Mouse (Mus musculus) adrenal gland, adult 2 months (tissue): Measurements from ENCODE around the gene Rapgef4. TPM values are rescaled to one million over a fixed set of nuclear protein-coding genes. Genes with fewer than 3 reads are reported as not detected.

Source experiments
- DNase-seq: peaks from one replicate; pipeline ENCODE4 v3.0.0; 2021
- polyA plus RNA-seq: library from polyadenylated mRNA; depleted of rRNA; stranded (reverse); fragments of >200 nt; gene quantifications from 2 replicates; pipeline ENCODE4 v1.2.3, GENCODE M21; 2012
- total RNA-seq, 2 experiments: library from RNA; stranded (reverse); gene quantifications; 2 replicates each; pipeline ENCODE4 v1.2.3; 2021

Rapgef4 gene
- total and polyA plus RNA-seq, 3 experiments: 109 to 271 (median 137) TPM

DNA sequence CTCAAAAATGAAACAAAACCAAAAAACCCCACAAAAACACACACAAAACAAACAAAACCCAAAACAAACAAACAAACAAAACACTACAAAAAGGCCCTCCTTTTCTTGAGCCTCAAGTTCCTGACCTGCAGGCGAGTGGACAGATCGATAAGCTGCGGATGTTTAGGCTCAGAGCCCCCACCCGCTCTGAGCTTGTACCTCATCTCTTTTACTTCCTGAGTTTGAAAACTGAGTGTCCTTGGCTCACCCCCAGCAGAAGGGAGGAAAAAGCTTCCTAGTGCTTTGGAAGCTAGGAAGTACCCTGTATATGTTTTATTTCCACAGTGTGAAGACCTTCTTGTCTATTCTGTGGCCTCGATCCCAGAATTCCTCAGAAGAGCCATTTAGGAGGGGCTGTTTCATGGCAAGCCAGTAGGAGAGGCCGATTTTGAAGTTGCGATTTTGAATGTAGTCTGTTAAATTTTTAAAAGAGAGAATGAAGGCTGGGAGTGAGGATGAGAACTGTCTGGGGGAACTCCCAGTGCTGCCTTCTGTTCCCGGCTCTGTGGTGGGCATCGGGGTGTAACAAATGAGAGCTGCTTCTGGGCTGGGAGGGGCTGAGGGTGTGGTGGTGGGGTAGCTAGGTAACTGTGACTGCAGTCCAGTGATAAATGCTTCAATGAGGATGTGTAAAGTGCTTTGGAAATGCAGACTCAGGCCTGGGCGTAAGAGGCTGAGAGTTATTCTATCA lies 2.0 kb downstream of the Rapgef4 start:
- DNase-seq: no peak

GRCm38 (mm10) chr2:71985730-71986129 lies 4.7 kb downstream of the Rapgef4 start:
- DNase-seq: no peak

DNA sequence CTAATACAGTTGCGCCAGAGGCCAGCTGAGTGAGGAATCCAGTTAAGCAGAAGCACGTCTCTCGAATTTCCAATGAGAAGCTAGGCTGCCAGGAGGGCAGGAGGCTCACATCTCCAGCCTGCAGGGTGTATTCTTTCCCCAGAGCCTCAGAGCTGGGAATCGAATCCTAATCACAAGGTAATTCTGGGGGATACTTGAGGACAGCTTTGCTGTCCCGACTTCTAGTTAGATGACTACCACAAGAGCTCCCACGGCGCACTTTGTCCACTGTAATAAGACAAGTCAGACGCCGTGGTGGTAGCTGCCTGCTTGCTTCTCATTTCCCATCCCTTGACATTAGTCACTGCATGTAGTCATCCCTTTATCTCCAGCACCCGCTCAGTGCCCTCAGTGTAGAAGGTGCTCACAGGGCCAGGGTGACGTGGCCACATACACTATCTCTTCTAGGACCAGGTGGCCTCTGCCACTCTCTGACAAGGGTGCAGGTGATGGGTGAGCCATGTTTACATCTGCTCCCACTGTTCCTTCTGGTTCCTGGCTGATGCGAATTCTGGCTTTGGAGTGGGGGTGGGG lies 5.3 kb downstream of the Rapgef4 start:
- DNase-seq: peak; percentile 42

- DNase-seq: no peak
Observed at GRCm38 (mm10) chr2:71988572-71988971, 7.5 kb downstream of the Rapgef4 start.

DNA sequence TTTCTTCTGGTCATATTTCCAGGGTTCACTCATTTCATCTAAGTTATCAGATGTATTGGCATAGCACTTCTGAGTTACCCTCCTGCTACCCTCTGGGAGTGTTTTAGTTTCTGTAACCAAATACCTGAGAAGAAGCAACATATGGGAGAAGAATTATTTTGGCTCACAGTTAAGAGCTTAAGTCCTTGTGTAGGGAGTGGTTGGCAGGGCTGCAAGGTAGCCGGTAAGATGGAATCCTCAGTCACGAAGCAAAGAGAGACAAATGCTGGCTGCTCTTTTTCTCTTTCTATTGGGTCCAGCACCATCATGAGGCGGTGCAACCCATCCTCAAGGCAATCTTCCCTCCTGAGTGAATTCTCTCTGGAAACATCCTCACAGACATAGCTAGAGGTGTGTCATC lies 11.1 kb downstream of the Rapgef4 start:
- DNase-seq: no peak

DNA sequence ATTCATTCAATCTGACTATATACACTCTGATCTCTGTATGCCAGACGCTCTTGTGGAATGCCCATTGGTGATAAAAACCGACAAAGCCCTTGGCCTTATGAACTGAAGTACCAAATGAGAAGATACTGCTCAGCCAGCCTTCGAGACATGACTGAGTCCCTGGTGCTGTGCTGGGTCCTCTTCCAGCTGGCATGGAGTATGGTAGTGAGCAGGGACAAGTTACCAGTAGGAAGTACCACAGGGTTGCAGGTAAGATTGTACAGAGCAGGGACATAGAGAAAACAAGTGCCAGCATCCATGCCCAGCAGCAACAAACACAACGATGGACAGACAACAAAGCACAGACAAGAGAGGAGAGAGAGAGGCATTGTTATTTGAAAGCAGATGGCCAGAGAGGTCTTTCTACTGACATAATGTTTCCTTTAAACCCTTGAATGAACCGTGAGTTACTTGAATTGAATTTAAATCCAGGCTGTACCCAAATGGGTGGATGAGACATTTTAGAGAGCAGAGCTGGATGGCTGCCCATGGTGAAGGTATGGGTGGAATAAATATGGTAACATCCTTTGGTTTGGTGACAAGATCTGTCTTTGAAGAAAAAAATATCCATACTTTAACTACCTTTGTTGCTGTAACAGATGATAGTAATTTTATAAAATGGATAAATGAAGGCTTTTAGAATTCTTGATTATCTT lies 12.8 kb downstream of the Rapgef4 start:
- no peak for DNase-seq

DNA sequence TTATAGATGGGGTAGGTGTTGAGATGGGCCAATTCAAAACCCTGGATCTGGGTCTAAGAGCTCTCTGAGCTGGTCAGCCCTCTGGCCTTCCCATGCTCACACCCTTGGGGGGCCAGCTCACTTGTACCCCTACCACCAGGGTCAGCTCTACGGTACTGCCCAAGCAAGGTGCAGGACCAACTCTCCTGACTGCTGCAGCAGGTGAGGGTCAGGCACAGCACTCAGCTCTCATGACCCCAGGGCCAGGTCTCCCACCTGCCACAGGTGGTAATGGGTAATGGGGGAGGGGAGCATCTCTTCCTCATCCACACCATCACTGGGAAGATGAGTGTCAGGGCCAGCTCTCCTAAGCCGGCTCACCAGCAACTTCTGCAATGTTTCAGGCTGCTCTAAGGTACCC lies 17.5 kb downstream of the Rapgef4 start:
- no peak for DNase-seq

GRCm38 (mm10) chr2:72000102-72000501 lies 19.1 kb downstream of the Rapgef4 start:
- DNase-seq: no peak

DNA sequence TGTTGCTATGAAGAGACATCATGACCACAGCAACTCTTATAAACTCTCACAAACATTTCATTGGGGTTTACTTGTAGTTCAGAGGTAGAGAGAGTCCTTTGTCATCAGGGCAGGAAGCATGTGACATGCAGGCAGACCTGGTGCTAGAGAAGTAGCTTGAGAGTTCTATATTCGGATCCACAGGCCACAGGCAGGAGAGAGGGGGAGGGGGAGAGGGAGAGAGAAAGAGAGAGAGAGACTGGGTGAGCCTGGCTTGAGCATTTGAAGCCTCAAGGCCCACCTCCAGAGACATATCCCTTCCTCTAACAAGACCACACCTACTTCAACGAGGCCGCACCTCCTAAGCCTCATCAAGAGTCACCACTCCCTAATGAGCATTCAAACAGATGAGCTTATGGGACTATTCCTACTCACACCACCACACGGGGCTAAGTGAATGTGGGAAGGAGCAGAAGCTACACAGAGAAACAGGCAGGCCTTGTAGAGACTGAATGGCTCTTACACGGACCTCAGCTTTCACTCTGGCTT lies 21.9 kb downstream of the Rapgef4 start:
- DNase-seq: no peak

GRCm38 (mm10) chr2:72003756-72004525 lies 22.9 kb downstream of the Rapgef4 start:
- DNase-seq: no peak

DNA sequence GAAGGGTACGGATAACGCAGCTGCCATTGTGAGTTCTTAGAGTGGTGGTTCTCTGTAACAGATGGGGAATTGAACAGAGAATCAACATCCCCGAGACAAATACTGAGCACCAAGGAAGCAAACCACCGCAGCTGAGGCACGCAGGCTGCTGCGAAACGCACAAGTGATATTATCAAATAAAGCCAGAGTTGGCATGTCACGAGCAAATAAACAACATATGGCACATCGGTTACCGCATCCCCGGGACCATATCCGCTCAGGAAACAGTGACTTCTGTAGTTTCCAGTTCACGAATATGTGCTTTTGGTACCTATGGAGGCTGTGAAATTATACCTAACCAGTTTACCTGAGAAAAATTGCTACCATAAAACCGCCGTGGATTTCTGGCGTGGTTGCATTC lies 24.0 kb downstream of the Rapgef4 start:
- no peak for DNase-seq

DNA sequence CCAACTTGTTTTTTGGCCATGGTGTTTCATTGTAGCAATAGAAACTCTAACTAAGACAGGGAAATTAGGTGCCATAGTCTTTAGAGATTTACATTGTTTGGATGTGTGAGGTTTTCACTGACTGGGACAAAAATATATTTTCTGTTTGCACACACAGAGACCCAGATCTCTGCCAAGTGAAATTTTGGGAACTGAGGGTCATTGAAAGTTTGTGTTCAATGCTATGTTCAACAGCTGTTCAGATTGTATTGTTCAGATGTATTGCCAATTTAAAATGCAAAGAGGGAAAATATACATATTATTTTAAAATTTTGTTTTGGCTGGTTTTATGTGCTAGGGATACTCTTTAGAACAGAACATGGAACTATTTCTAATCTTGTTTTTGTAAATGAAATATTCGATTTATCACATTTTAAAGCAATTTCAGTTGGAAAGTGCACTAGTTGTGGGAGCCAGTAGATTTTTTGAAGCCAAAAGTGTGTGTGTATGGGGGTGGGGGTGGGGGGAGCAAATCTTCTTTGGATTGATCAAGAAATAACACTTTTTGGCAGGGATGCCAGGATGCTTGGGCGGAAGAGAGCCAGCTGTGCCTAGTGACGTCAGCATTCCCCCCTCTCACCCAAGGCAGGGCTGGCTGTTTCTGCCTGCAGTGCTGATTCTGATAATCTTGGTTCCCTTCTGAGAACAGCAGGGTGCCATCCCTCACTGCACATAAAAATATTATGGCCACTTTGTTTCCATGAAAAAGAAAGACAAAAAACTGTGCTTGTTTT lies 28.6 kb downstream of the Rapgef4 start:
- no peak for DNase-seq

DNA sequence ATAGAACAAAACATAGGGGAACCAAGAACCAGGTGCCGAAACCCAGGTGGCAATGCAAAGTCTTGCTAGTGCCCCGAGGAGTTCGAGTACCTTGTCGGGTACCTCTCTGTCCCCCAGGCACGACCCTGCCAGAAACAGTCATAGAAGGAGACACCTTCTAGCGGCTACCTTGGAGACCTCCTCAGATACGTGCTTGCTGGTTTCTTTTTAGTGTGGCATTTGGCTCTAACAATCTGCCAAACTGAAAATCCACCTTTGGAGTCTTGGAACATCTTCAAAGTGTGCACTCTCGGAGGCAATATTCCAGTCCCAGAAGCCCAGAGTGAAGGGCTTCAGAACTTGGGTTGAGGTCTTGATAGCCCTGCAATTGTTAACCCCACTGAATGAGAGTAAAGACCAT lies 34.3 kb downstream of the Rapgef4 start:
- no peak for DNase-seq

GRCm38 (mm10) chr2:72016013-72016412 lies 35.0 kb downstream of the Rapgef4 start:
- DNase-seq: no peak

- DNase-seq: no peak
Observed at GRCm38 (mm10) chr2:72017168-72017567, 36.1 kb downstream of the Rapgef4 start.

- no peak for DNase-seq
Observed at GRCm38 (mm10) chr2:72018736-72019135, 37.7 kb downstream of the Rapgef4 start.

DNA sequence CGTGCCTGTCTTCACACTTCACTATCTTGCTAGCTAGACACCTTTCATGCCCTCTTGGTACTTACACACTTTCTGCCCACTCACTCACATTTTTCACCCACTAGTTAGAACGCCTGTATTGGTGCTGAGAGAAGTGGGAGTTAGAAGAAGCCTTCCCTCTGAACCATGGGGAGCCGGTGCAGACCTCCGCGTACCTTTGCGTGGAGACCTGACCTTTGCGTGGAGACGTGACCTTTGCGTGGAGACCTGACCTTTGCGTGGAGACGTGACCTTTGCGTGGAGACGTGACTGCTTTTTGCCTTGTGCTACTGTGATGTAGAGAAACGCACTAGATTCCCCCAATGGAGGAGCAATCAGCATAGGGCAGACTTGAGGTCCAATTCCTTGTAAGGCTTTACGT lies 39.7 kb downstream of the Rapgef4 start:
- DNase-seq: no peak

DNA sequence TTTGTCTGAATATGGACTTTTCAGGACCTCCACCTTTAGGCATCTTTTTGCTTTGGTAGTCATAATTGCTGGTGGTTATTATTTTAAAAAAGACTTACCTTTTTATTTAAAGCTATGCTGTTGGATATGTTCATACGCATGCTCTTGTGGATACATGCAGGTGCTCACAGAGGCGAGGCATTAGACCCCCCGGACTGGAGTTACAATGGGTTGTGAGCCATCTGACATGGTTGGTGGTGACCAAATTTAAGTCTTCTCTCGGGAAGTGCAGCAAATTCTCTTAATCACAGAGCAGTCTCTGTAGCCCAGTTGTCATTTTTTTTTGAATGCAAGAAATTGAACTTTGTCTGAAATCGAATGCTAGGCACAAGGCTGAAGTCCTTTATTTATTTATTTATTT lies 40.4 kb downstream of the Rapgef4 start:
- DNase-seq: no peak

DNA sequence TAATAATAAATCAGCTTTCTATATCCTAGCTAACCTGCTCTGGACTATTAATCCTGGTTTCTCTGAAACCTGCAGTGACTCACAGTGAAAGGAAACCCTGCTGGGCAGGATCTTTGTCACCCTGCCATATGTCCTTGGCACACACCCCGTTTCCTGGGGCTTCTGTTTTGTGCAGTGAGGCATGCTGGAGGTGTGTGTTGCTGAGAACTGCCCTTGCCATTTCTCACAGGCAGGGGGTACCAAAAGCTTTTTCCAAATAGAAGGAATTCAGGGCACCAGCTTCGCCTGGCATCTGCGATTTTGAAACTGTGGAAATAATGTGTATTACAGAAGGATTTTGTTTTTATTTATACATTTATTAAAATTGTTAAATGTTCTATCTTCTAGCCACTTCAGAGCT lies 40.8 kb downstream of the Rapgef4 start:
- peak; percentile 87 for DNase-seq

DNA sequence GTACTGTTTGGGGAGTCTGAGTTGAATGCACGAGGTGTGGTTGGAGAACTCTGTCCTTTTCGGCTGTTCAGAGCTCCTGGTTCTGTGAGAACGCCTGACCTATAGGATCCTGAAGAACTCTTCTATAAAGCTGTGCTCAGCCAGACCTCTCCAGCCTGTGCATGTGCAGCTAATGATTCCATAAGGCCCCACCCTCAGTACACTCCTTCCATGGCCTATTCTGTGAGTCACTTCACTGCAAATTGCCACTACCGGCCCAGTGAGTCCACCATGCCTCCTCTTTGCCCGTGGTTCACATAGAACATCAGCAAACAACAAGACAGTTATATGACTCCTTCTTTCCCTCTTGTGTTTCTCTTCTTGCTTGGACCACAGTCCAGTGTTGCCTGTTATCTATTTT lies 42.8 kb downstream of the Rapgef4 start:
- no peak for DNase-seq

DNA sequence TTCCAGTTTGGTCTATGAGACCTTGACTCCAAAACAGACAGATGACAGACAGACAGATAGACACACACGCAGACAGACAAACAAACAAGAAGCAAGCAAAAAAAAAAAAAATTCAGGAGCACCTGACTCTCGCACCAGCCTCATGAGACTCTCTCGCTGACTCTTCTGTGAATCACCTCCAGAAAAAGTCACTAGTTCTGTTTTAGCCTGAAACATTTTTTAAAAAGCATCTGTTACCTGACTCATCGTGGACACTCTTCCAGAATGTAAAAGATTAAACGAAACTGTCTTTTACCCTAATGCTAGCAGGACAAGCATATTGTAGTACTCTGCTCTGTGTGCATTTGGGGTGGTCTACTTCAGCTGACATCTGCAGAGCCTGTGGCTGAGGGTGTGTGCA lies 44.6 kb downstream of the Rapgef4 start:
- no peak for DNase-seq

- no peak for DNase-seq
Observed at GRCm38 (mm10) chr2:72026506-72026905, 45.5 kb downstream of the Rapgef4 start.
